ENCODE assay signal across 21 mouse cellular contexts in genomic region chr13:98722296-98722695, GRCm38 (mm10). TPM values are rescaled to one million over a fixed set of nuclear protein-coding genes. Genes with fewer than 3 reads are reported as not detected.
DNase-seq lines count a peak whose midpoint lies in the region; ATAC-seq and TF ChIP-seq lines count a peak whose summit lies in the region.
"Had no signal": no experiment of that assay in that cellular context is flagged by ENCODE, and none has a peak within 500 bp of the region (broad histone marks: within the 10 kb centered on the region; RNA-seq: fewer than 3 reads in every experiment).

No protein-coding gene starts in this region.

- H3K9ac ChIP-seq in liver, embryonic 15.5 days: no peak overlapping the region
- H3K9ac ChIP-seq in ES-E14 (ENCODE audit: insufficient read depth, low read depth, low read length, poor library complexity, severe bottlenecking): no peak overlapping the region
- H3K9ac ChIP-seq: embryonic facial prominence, embryonic 12.5 days; forebrain, embryonic 15.5 days; heart, embryonic 13.5 days; hindbrain, embryonic 13.5 days had no signal

- WGBS in liver, embryonic 15.5 days (ENCODE audit: insufficient replicate concordance): 36% methylated on average over 1 of the region's 1 CpGs
- WGBS in hindbrain, embryonic 10.5 days: 42% methylated on average over 1 of the region's 1 CpGs
- WGBS in cerebellum, adult 2 months: 36% methylated on average over 1 of the region's 1 CpGs

- H3K4me1 ChIP-seq in liver, embryonic 15.5 days (replicated peaks): peaks cover 12% of the 10 kb centered on the region; the same call in 1 of the 2 replicates
- 0 out of 4 replicates have a peak, but pooled peaks cover 2 to 5% of the 10 kb centered on the region in 2 experiments for H3K4me1 ChIP-seq in ES-E14 (ENCODE audit: control insufficient read depth in 2 of 2, insufficient read depth in 2 of 2, low read length in 2 of 2, poor library complexity in 1 of 2)
- no peaks in the 10 kb centered on the region for H3K4me1 ChIP-seq in hindbrain, embryonic 10.5 days (replicated peaks)
- H3K4me1 ChIP-seq in cerebellum, adult 2 months (ENCODE audit: control insufficient read depth, insufficient read depth, low read length): no peaks in the 10 kb centered on the region
- H3K4me1 ChIP-seq: embryonic facial prominence, embryonic 12.5 days; forebrain, embryonic 15.5 days; heart, embryonic 13.5 days; hindbrain, embryonic 13.5 days had no signal

- no peaks in the 10 kb centered on the region for H3K27me3 ChIP-seq in liver, embryonic 15.5 days
- no peaks in the 10 kb centered on the region for H3K27me3 ChIP-seq in hindbrain, embryonic 10.5 days (ENCODE audit: insufficient read depth, poor library complexity, severe bottlenecking)
- H3K27me3 ChIP-seq in cerebellum, adult 2 months (ENCODE audit: control insufficient read depth, insufficient read depth, low read length): no peaks in the 10 kb centered on the region
- H3K27me3 ChIP-seq: embryonic facial prominence, embryonic 12.5 days; forebrain, embryonic 15.5 days; heart, embryonic 13.5 days; hindbrain, embryonic 13.5 days had no signal

- H3K36me3 ChIP-seq in liver, embryonic 15.5 days (replicated peaks): peaks cover 40% of the 10 kb centered on the region
- H3K36me3 ChIP-seq in ES-E14 (ENCODE audit: control insufficient read depth, insufficient read depth, low read length, poor library complexity, severe bottlenecking): peaks cover 2% of the 10 kb centered on the region; the same call in 1 of the 2 replicates
- peaks cover 47% of the 10 kb centered on the region for H3K36me3 ChIP-seq in hindbrain, embryonic 10.5 days

- H3K4me2 ChIP-seq in liver, embryonic 15.5 days: no peak overlapping the region
- H3K4me2 ChIP-seq: embryonic facial prominence, embryonic 12.5 days; forebrain, embryonic 15.5 days; heart, embryonic 13.5 days; hindbrain, embryonic 13.5 days had no signal

- TF ChIP-seq POLR2A in cerebellum, adult 2 months (IDR thresholded peaks at IDR 0.05; ENCODE audit: borderline replicate concordance, insufficient read depth, low read length): no peak

- no peak for ATAC-seq in liver, embryonic 15.5 days (ENCODE audit: insufficient read depth)
- ATAC-seq: forebrain, embryonic 15.5 days; hindbrain, postnatal 0 days had no signal

- in situ Hi-C loops in ES-E14 (cut with MboI; ENCODE audit: low sequenced_read_pairs in 2 of 2, unreplicated experiment in 2 of 2): no loop called here

- no peak for TF ChIP-seq CTCF in cerebellum, adult 2 months (IDR thresholded peaks at IDR 0.05; ENCODE audit: borderline replicate concordance, insufficient read depth, low read depth, low read length)

- H3K27ac ChIP-seq in liver, embryonic 15.5 days (replicated peaks): 0 out of 2 replicates have a peak overlapping the region, but pooled peaks have one; percentile 45
- H3K27ac ChIP-seq in ES-E14 (ENCODE audit: insufficient read depth, low read depth, low read length, poor library complexity, severe bottlenecking): no peak overlapping the region
- no peak overlapping the region for H3K27ac ChIP-seq in hindbrain, embryonic 10.5 days
- no peak overlapping the region for H3K27ac ChIP-seq in cerebellum, adult 2 months (ENCODE audit: insufficient read depth, low read length)
- H3K27ac ChIP-seq: embryonic facial prominence, embryonic 12.5 days; forebrain, embryonic 15.5 days; heart, embryonic 13.5 days; hindbrain, embryonic 13.5 days; hindbrain, postnatal 0 days had no signal

- no peaks in the 10 kb centered on the region for H3K9me3 ChIP-seq in liver, embryonic 15.5 days (replicated peaks)
- no peaks in the 10 kb centered on the region for H3K9me3 ChIP-seq in ES-E14 (ENCODE audit: control insufficient read depth, insufficient read depth, low read depth, low read length)
- H3K9me3 ChIP-seq in hindbrain, embryonic 10.5 days: no peaks in the 10 kb centered on the region
- H3K9me3 ChIP-seq: embryonic facial prominence, embryonic 12.5 days; forebrain, embryonic 15.5 days; heart, embryonic 13.5 days; hindbrain, embryonic 13.5 days had no signal

- DNase-seq in liver (no peak), ES-E14 (ENCODE audit: low read depth, low spot score) (peak; percentile 46), ZHBTc4 (ENCODE audit: low read depth, low spot score) (peak; percentile 84)
- DNase-seq in hindbrain, embryonic 10.5 days (ENCODE audit: low spot score): no peak
- DNase-seq in left cerebral cortex, adult 9 months (ENCODE audit: low spot score in 2 of 2): no peak
- no peak for DNase-seq in cerebellum, adult 2 months
- DNase-seq: adrenal gland, adult 8-10 months; adrenal gland, postnatal 36 days; cerebellum, adult 8-10 months; cerebellum, postnatal 25 days; gastrocnemius, postnatal 10 days; heart, postnatal 36 days; kidney, adult 8-10 months had no signal

- H3K4me3 ChIP-seq in liver, embryonic 15.5 days (replicated peaks): no peak overlapping the region
- no peak overlapping the region for H3K4me3 ChIP-seq in ES-E14 (ENCODE audit: insufficient read depth in 1 of 2, low read depth in 1 of 2, low read length in 2 of 2, poor library complexity in 1 of 2, severe bottlenecking in 1 of 2)
- no peak overlapping the region for H3K4me3 ChIP-seq in hindbrain, embryonic 10.5 days
- H3K4me3 ChIP-seq in cerebellum, adult 2 months (replicated peaks; ENCODE audit: insufficient read depth, low read depth, low read length): no peak overlapping the region
- H3K4me3 ChIP-seq: embryonic facial prominence, embryonic 12.5 days; forebrain, embryonic 15.5 days; heart, embryonic 13.5 days; hindbrain, embryonic 13.5 days had no signal

TF ChIP-seq in ES-E14, 5 proteins besides CTCF, POLR2A, EP300 and RAD21:
- TF ChIP-seq MAFK (IDR thresholded peaks at IDR 0.05; ENCODE audit: insufficient read depth, low read depth, low read length) (peak; percentile 86), HCFC1 (IDR thresholded peaks at IDR 0.05; ENCODE audit: borderline replicate concordance, insufficient read depth, low read length) (no peak)

RNA-seq across cellular contexts. Expression of gene Tmem171, which starts 27.7 kb away (rescaled TPM):
- polyA plus RNA-seq in liver, embryonic 15.5 days (2015; fragmentation: Nextera tagmentation; extraction: Ambion mirVana): 0.15 and 0.22 TPM in 2 replicates
- 0.21 TPM in 1 of 2 replicates, not detected in the other for total RNA-seq in ES-E14 (2012; rRNA removed)
- polyA plus RNA-seq in hindbrain, embryonic 10.5 days (2016; fragmentation: Nextera tagmentation; extraction: Ambion mirVana): not detected in 2 replicates
- polyA plus RNA-seq in cerebellum, adult 2 months (2012; rRNA removed): not detected in 2 replicates
- total RNA-seq: granulocyte monocyte progenitor cell, adult 5-6 weeks; hindbrain, postnatal 0 days had no signal
- polyA plus RNA-seq: embryonic facial prominence, embryonic 12.5 days; forebrain, embryonic 11.5 days; forebrain, embryonic 15.5 days; hindbrain, embryonic 13.5 days; hindbrain, postnatal 0 days had no signal

Comparison
In these comparisons a context has a peak if more than half of its experiments do, and no peak if none do; other contexts are left out.
1. DNase-seq: peak in ES-E14 (single experiment) and ZHBTc4 (single experiment); none in liver (single experiment), hindbrain, embryonic 10.5 days (single experiment), left cerebral cortex, adult 9 months (0 of 2) and cerebellum, adult 2 months (0 of 2).